Mouse (Mus musculus) lung, adult 10 weeks (tissue): ENCODE data around the gene Dst. TPM values are rescaled to one million over a fixed set of nuclear protein-coding genes. Genes with fewer than 3 reads are reported as not detected.

Source experiments
- polyA plus RNA-seq: library from polyadenylated mRNA; stranded (reverse); fragments of 350-450 nt; fragmentation: Illumina TruSeq; extraction: RNeasy Lipid Tissue Mini Kit (QIAGEN cat#74804); gene quantifications from one replicate; pipeline ENCODE4 v1.2.3, GENCODE M21; 2014; ENCODE audit warnings: low read depth, low replicate concordance; ENCODE audit not compliant: insufficient read depth

Dst gene
- polyA plus RNA-seq, result 16.7 TPM

DNA sequence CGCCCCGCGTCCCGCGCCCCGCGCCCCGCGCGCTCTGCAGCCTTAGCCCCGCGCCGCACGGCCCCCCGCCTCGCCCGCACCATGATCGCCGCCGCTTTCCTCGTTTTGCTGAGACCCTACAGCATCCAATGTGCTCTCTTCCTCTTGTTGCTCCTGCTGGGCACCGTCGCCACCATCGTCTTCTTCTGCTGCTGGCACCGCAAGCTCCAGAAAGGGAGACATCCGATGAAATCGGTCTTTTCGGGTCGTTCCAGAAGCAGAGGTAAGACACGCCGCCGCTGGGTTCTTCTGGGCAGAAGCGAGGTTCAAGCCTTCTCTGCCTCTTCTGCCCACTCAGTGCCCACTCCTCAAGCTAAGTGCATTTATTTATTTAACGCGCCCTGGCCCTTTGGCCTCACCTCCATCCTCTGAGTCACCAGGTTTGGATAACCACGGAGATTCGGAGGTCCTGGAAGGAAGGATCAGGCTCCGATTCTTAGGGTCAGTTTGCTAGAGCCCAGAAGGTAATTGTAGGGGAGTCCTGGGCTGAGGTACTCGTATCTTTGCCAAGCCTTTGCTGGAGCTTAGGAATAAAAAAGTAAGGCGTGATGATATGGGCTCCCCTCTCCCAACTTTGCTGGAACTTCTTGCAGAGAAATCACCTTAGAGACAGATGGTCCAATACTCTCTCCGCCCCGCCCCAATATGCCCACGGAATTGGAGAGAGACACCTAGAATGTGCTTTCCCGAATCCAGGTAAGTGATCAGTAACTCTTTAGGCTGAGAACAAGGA lies at the start of gene Dst:
Gene Dst, plus strand, starts transcription at position 35 of the 772 bp plus-strand sequence.

DNA sequence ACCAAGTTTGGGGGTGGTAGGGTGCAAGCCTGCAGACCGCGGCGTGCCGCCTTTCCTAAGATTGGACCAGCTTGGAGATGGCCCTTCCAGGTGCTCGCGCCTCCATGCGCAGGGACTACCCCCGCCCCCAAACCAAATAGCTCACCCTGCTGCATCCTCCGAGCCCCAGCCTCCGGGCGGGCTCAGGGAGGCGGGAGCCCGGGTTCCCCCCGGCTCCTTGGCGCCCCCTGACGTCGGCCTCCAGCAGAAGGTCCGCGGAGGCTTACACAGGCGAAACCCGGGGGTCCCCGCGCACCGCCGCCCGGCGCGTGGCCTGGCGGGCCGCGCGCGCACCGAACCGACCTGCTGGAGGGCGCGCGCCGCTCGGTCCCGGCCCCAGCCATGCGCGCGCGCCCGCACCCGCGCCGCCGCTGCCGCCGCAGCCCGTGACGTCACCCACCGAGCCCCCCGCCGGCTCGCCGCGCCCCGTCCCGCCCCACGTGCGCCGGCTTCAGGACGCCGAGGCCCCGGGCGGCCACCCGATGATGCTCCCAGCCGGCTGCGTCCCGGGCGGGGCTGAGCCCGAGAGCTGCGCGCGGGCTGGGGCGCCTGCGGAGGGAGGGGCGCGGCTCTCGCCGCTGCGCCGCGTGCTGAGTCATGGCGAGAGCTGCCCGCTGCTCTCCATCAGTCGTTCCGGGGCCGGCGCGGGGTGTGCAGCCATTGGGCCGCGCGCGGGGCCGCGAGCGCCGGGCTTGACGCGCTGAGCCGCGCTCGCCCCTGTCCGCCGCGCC lies 419 bp upstream of the Dst start, which contains the start of gene Bend6:
Gene Bend6, minus strand, starts transcription at position 396 of the 770 bp plus-strand sequence.

Other genes with a start within 250 kb of the Dst start
- gene Prim2, start 238.4 kb upstream of the Dst start, polyA plus RNA-seq, result 4.5 TPM
- gene Rab23, start 188.3 kb upstream of the Dst start, polyA plus RNA-seq, result 6.0 TPM
- gene Bag2, start 150.4 kb upstream of the Dst start, polyA plus RNA-seq, result 7.6 TPM
- 7.5 TPM for gene Zfp451, start 93.6 kb upstream of the Dst start, polyA plus RNA-seq
- gene Bend6, start 409 bp upstream of the Dst start, polyA plus RNA-seq, result 0.77 TPM